Mouse (Mus musculus): ENCODE data around the gene Acvr1b.

Gene Acvr1b

DNA sequence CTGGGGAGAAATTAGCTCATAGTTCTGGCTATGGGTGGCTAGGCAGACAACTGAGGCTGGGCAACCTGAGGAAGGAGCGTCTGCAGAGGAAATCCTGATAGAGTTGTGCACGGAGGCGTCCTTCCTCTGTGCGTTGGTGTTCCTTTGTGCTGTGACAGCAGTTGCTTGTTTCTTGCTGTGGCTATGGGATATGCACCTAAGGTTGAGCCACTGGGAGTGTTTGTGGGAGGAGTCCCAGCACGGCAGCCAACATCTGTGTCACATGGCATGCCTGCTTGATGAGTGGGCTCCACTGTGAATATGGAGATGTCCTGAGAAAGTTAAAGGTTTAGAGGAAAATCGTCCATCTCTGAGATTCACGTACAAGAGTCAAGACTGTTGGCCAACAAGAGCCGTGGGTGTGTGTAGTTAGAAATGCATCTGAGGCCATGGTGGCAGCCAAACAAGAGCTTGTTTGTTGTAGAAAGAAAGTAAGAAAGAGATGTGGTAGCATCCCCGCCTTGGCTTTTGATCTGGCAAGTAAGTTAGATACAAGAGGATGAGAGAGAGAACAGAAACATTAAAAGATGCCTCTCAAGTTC, 76.4 kb downstream of the Acvr1b start:
- DNase-seq (ENCODE audit: low spot score in 2 of 2) = no peak

GRCm38 (mm10) chr15:101251930-101252329, 78.1 kb downstream of the Acvr1b start:
- DNase-seq (ENCODE audit: low spot score in 2 of 2) = no peak

GRCm38 (mm10) chr15:101252614-101253013, 78.7 kb downstream of the Acvr1b start:
- DNase-seq (ENCODE audit: low spot score in 2 of 2) = no peak

GRCm38 (mm10) chr15:101253563-101253885, 79.7 kb downstream of the Acvr1b start:
- no peak for DNase-seq (ENCODE audit: low spot score in 2 of 2)

DNA sequence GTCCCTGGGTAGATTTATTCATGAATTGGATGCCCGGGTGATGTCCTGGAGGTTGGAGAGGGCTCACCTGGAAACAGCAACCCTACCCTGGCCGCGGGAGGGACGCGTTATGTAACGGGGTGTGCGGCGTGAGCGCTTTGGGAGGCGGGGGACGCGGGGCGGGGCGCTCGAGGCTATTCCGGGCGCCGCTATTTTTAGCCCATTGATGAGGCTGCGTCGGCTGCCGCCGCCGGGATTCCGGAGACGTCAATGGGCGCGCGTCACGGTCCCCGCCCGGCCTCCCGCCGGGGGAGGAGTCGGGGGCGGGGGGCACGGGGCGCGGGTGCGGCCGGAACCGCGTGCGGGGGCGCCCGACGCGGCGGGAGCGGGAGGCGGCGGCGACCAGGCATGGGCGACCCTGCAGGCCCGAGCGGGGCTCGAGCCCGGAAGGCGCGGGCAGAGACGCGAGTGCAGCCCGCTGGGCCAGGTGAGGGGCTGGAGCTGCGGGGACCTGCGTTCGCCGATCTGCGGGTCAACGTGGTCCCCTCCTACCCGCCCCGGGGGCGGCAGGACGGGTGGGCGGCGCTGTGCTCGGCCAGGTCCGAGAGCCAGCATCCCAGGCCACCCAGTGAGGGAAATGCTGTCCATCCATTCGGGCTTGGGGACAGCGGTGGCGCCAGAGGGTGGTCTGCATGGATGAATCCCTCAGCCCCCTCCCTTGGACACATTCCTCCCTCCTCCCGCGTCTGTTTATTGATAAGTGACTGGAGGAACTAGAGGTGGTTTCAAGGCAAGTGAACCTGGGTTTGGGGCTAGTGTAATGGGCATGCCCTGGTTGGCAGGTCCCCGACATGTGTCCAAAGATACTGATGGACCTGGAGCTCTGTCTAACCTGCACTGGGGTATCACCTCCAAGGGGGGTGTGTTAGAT, 80.3 kb downstream of the Acvr1b start, which contains the start of gene Nr4a1:
Gene Nr4a1, plus strand, starts transcription at position 384 of the 910 bp plus-strand sequence.
- DNase-seq (ENCODE audit: low spot score in 2 of 2) = peak in 1 of 2 experiments; percentile 55

GRCm38 (mm10) chr15:101255842-101256462, 82.1 kb downstream of the Acvr1b start:
- no peak for DNase-seq (ENCODE audit: low spot score in 2 of 2)

GRCm38 (mm10) chr15:101256463-101257206, 82.8 kb downstream of the Acvr1b start:
- no peak for DNase-seq (ENCODE audit: low spot score in 2 of 2)

DNA sequence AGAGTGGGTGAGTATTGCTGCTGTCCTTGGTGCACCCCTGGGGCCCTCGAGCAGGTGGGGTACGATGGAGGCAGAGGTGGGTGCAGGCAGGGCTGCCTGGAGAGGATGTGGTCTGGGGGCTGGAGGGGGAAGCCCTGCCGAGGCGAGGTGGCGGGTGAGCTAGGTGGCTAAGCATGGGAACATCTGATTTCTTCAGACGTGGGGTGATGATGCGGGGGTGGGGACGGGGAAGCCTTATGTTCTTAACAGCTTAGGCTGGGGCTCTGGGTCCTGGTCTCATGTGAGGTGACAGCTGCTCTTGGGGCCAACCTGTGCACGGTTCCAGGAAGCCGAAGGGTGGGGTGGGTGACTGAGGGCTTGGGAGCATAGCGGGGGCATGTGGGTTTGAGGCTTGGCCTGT, 84.6 kb downstream of the Acvr1b start:
- peak in 1 of 2 experiments; percentile 57 for DNase-seq (ENCODE audit: low spot score in 2 of 2)

GRCm38 (mm10) chr15:101259922-101260321, 86.1 kb downstream of the Acvr1b start:
- no peak for DNase-seq (ENCODE audit: low spot score in 2 of 2)

GRCm38 (mm10) chr15:101260387-101260786, 86.5 kb downstream of the Acvr1b start:
- no peak for DNase-seq (ENCODE audit: low spot score in 2 of 2)

GRCm38 (mm10) chr15:101260874-101261622, 87.2 kb downstream of the Acvr1b start:
- DNase-seq (ENCODE audit: low spot score in 2 of 2) = no peak

- DNase-seq (ENCODE audit: low spot score in 2 of 2) = no peak
These were observed 88.6 kb downstream of the Acvr1b start for GRCm38 (mm10) chr15:101262502-101262901.
